Mouse (Mus musculus) liver, adult 2 months (tissue): ENCODE results near the gene Nup62. TPM values are rescaled to one million over a fixed set of nuclear protein-coding genes. Genes with fewer than 3 reads are reported as not detected.

Experiments
- DNase-seq: peaks from one replicate; pipeline ENCODE4 v3.0.0-alpha.2; 2011; ENCODE audit warnings: low read depth, low spot score; ENCODE audit errors: extremely low read depth
- H3K27ac ChIP-seq: fragments of 200-500 bp; replicated peaks from 2 replicates; pipeline ENCODE4 v1.5.1; 2012; ENCODE audit warnings: low read depth, mild to moderate bottlenecking, control low read depth, inconsistent platforms, low read length; ENCODE audit not compliant: insufficient read depth
- H3K27me3 ChIP-seq: fragments of 200-500 bp; 2 replicates; pipeline ENCODE4 v1.6.1; 2012; ENCODE audit warnings: mild to moderate bottlenecking, moderate library complexity, low read length, inconsistent platforms; ENCODE audit not compliant: control insufficient read depth, insufficient read depth
- H3K36me3 ChIP-seq: fragments of 200-500 bp; 2 replicates; pipeline ENCODE4 v1.6.1; 2012; ENCODE audit warnings: low read length, inconsistent platforms; ENCODE audit not compliant: control insufficient read depth, insufficient read depth
- H3K4me1 ChIP-seq: fragments of 200-500 bp; 2 replicates; pipeline ENCODE4 v1.6.1; 2011; ENCODE audit warnings: low read length; ENCODE audit not compliant: control insufficient read depth, insufficient read depth
- H3K4me3 ChIP-seq: fragments of 200-500 bp; 2 replicates; pipeline ENCODE4 v1.5.1; 2011; ENCODE audit warnings: low read depth, mild to moderate bottlenecking, control low read depth, low read length, moderate library complexity; ENCODE audit not compliant: insufficient read depth
- H3K79me2 ChIP-seq: fragments of 200-500 bp; 2 replicates; pipeline ENCODE4 v1.6.1; 2012; ENCODE audit warnings: inconsistent platforms, mild to moderate bottlenecking, low read length, moderate library complexity; ENCODE audit not compliant: control insufficient read depth, insufficient read depth
- H3K9ac ChIP-seq: fragments of 200-500 bp; 2 replicates; pipeline ENCODE4 v1.6.1; 2012; ENCODE audit warnings: low read depth, mild to moderate bottlenecking, control low read depth, inconsistent platforms, low read length
- CTCF ChIP-seq: fragments of 200-500 bp; IDR thresholded peaks from 2 replicates; pipeline ENCODE4 v1.5.1; 2011; ENCODE audit warnings: low read depth, low read length, control low read depth
- POLR2A ChIP-seq: fragments of 200-500 bp; IDR thresholded peaks from 2 replicates; pipeline ENCODE4 v1.6.1; 2011; ENCODE audit warnings: low read length, control low read depth; ENCODE audit not compliant: insufficient read depth; ENCODE audit errors: extremely low read depth
- WGBS: fragments of 180-500 bp; shearing (Covaris S2); methylation state at CpG from one replicate; pipeline ENCODE4 v1.1.7; 2018; 5-methylcytosine and 5-hydroxymethylcytosine counted together
- polyA plus RNA-seq: library from polyadenylated mRNA; depleted of rRNA; stranded (reverse); fragments of >200 nt; gene quantifications from 2 replicates; pipeline ENCODE4 v1.2.3, GENCODE M21; 2012
- total RNA-seq: library from RNA; depleted of rRNA; stranded (reverse); fragments of >200 nt; gene quantifications from 2 replicates; pipeline ENCODE4 v1.2.3, GENCODE M21; 2014

Gene Nup62
- total and polyA plus RNA-seq, 2 experiments, result 4.0 to 20.6 TPM

GRCm38 (mm10) chr7:44819391-44819790 lies 3.5 kb downstream of the Nup62 start:
- H3K27me3 ChIP-seq, result no peaks in the 10 kb centered on the region
- H3K4me1 ChIP-seq, result peaks cover 34% of the 10 kb centered on the region
- H3K4me3 ChIP-seq, result 0 out of 2 replicates have a peak overlapping the region, but pooled peaks have one; percentile 25
- 69% methylated on average over 2 of the region's 2 CpGs for WGBS
- peak; percentile 14 for DNase-seq
- peaks cover 2% of the 10 kb centered on the region; the same call in 1 of the 2 replicates for H3K36me3 ChIP-seq
- peak overlapping the region; percentile 70 for H3K9ac ChIP-seq
- H3K27ac ChIP-seq, result peak overlapping the region; percentile 94
- H3K79me2 ChIP-seq, result peaks cover 34% of the 10 kb centered on the region
- no peak for TF ChIP-seq CTCF
- no peak for TF ChIP-seq POLR2A

GRCm38 (mm10) chr7:44819863-44820262 lies 4.0 kb downstream of the Nup62 start:
- Histone ChIP-seq H3K9ac (no peak overlapping the region), H3K27ac (peak overlapping the region; percentile 94), H3K27me3 (no peaks in the 10 kb centered on the region), H3K79me2 (peaks cover 38% of the 10 kb centered on the region), H3K4me1 (peaks cover 30% of the 10 kb centered on the region), H3K4me3 (no peak overlapping the region), H3K36me3 (no peaks in the 10 kb centered on the region)
- 16% methylated on average over 5 of the region's 5 CpGs for WGBS
- DNase-seq, result peak; percentile 99
- TF ChIP-seq CTCF (no peak), POLR2A (no peak)

DNA sequence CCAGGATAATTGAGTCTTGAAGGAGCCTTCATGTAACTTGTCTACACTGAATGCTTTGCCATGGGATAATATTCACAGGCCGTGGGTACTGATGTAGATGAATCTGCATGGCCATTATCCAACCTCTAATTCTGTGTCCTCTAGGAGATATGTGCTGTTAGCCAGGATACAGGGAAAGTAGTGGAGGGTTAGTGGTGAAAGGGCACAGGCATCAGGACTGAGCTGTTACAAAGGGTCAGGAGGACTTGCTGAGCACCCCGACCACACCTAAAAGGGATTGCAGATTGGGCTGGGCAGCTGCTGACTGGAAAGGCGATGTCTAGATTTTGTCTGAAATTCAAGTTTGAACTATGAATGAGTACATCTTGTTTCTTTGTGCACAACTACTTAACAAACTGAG lies 4.6 kb downstream of the Nup62 start:
- TF ChIP-seq CTCF (no peak), POLR2A (no peak)
- Histone ChIP-seq H3K27ac (peak overlapping the region; percentile 73), H3K4me1 (peaks cover 27% of the 10 kb centered on the region), H3K9ac (peak overlapping the region; percentile 14; the same call in 1 of the 2 replicates), H3K27me3 (no peaks in the 10 kb centered on the region), H3K4me3 (no peak overlapping the region), H3K36me3 (no peaks in the 10 kb centered on the region), H3K79me2 (peaks cover 44% of the 10 kb centered on the region)
- 35% methylated on average over 3 of the region's 3 CpGs for WGBS
- peak; percentile 65 for DNase-seq

DNA sequence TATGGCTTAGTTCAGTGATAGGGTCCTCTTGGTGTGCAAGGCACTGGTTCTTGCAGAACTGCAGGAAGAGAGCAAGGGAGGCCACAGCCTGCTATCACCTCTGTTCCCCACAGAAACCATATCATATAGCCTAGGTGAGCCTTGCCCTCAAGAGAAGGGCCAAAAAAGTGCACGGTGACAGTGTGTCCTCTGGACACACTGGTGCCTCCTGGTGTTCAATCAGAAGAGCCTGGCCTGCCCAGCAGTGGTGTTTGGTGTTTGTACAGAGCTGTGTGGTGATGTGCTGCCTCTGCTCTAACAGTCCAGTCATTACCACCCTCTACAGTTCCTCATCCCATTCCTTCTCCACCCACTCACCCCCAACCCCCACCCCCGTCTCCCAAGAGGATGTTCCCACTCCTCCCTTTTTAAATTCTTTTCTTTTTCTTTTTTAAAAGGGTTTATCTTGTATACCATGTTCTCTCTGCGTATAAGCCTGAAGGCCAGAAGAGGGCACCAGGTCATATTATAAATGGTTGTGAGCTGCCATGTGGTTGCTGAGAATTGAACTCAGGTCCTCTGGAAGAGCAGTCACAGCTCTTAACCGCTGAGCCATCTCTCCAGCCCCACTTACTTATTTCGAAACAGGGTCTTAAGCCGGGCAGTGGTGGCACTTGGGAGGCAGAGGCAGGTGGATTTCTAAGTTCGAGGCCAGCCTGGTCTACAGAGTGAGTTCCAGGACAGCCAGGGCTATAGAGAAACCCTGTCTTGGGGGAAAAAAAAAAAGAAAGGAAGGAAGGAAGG lies 6.0 kb downstream of the Nup62 start:
- Histone ChIP-seq H3K27me3 (no peaks in the 10 kb centered on the region), H3K9ac (no peak overlapping the region), H3K27ac (no peak overlapping the region), H3K4me1 (peaks cover 27% of the 10 kb centered on the region), H3K79me2 (peaks cover 52% of the 10 kb centered on the region), H3K4me3 (no peak overlapping the region), H3K36me3 (no peaks in the 10 kb centered on the region)
- 72% methylated on average over 7 of the region's 7 CpGs for WGBS
- TF ChIP-seq POLR2A, result no peak
- peak; percentile 53 for TF ChIP-seq CTCF
- DNase-seq, result peak; percentile 34

DNA sequence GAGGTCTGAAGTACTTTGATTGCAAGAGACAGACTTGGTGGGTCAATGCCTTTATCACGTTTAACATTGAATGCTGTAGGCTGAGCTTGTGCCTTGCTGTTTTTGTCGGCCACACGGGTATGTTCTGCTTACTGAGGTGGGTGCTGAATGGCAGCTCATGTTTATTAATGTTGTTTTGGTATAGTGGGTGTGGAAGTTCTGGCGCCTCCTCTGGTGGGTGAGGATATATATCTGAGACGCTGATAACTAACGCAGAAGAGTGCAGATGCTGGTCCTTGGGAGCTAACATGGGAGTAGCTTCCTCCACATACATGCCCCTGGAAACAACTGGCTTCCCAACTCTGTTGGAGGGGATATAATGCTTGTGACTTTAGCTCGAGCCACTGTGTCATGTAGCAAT lies 7.5 kb downstream of the Nup62 start:
- peaks cover 64% of the 10 kb centered on the region for H3K79me2 ChIP-seq
- H3K4me3 ChIP-seq, result no peak overlapping the region
- 53% methylated on average over 7 of the region's 7 CpGs for WGBS
- no peaks in the 10 kb centered on the region for H3K27me3 ChIP-seq
- peaks cover under 1% of the 10 kb centered on the region; the same call in 1 of the 2 replicates for H3K36me3 ChIP-seq
- peaks cover 17% of the 10 kb centered on the region for H3K4me1 ChIP-seq
- no peak overlapping the region for H3K27ac ChIP-seq
- no peak for DNase-seq
- no peak for TF ChIP-seq POLR2A
- TF ChIP-seq CTCF, result no peak
- no peak overlapping the region for H3K9ac ChIP-seq

GRCm38 (mm10) chr7:44824872-44825271 lies 9.0 kb downstream of the Nup62 start:
- H3K27me3 ChIP-seq, result no peaks in the 10 kb centered on the region
- no peak overlapping the region for H3K9ac ChIP-seq
- peaks cover 10% of the 10 kb centered on the region for H3K4me1 ChIP-seq
- peak; percentile 56 for DNase-seq
- no peak overlapping the region for H3K27ac ChIP-seq
- peaks cover 5% of the 10 kb centered on the region; the same call in 1 of the 2 replicates for H3K36me3 ChIP-seq
- 21% methylated on average over 3 of the region's 3 CpGs for WGBS
- TF ChIP-seq POLR2A (no peak), CTCF (peak; percentile 68)
- peaks cover 78% of the 10 kb centered on the region for H3K79me2 ChIP-seq
- no peak overlapping the region for H3K4me3 ChIP-seq
